Mouse (Mus musculus): ENCODE results near the gene Sprr2i. TPM values are rescaled to one million over a fixed set of nuclear protein-coding genes. Genes with fewer than 3 reads are reported as not detected.

Gene Sprr2i
- polyA plus RNA-seq (2012; ENCODE audit: insufficient read depth, insufficient read length, missing spikeins) = not detected in 2 replicates

DNA sequence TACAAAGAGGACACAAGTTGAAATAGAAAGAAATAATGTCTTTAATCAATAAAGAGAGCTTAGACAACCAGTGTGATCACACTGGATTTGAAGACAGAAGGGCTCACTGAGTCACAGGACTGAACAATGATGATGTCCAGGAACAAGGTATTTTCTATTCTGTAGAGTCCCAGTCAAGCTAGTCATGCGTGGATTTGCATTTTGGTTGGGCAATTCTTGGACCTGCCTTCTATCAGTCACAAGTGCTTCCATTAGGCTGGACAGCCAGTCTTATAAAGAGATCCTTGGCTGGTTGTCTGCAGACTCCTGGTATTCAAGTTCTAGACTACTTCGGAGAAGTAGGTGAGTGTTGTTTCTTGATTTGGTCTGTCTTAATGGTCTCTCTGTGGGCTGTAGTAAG is at the start of gene Sprr2i:
Gene Sprr2i, plus strand, starts transcription at position 301 of the 400 bp plus-strand sequence.
- H3K4me3 ChIP-seq (ENCODE audit: insufficient read depth, low read depth, low read length) = no peak within 1 kb of the TSS
- H3K4me1 ChIP-seq (ENCODE audit: control insufficient read depth, insufficient read depth, insufficient read length, low read length) = no peaks in the 10 kb centered on the region
- H3K27ac ChIP-seq (replicated peaks; ENCODE audit: low read depth, low read length) = no peak within 1 kb of the TSS

DNA sequence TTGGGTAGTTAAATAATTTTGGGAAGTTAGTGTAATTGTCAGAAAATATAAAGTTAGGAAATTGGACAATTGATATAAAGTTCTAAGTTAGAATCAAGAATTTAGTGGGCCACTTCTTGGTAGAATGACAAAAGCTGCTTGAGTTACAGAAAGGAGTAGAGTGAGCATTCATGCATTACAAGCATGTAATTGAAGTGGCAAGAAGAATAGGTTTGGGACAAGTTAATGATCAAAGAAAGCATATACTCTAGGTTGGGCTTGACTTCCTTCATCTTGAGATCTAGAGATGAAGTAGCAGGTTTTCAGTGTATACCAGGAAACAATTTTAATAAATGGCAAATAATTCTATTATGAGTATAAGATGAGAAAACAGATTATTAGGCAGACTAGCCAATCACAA is 46.2 kb upstream of the Sprr2i start:
- H3K4me3 ChIP-seq (ENCODE audit: insufficient read depth, low read depth, low read length) = no peak overlapping the region
- no peaks in the 10 kb centered on the region for H3K4me1 ChIP-seq (ENCODE audit: control insufficient read depth, insufficient read depth, insufficient read length, low read length)
- no peak overlapping the region for H3K27ac ChIP-seq (replicated peaks; ENCODE audit: low read depth, low read length)

DNA sequence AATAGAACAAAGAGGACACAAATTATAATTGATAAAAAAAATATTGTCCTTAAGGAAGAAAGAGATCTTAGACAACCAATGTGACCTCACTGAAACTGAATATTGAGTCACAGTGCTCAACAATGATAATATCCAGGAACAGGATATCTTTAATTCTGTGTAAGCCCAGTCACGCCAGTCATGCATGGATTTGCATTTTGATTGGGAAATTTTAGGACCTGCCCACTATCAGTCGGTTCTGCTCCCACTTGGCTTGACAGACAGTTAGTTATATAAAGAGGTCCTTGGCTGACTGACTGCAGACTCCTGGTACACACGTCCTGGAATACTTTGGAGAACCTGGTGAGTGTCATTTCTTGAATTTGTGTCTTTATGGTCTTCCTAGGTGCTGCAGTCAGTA is 42.9 kb upstream of the Sprr2i start, which contains the start of gene Sprr2f:
Gene Sprr2f, plus strand, starts transcription at position 301 of the 400 bp plus-strand sequence.
- Histone ChIP-seq H3K4me1 (ENCODE audit: control insufficient read depth, insufficient read depth, insufficient read length, low read length) (no peaks in the 10 kb centered on the region), H3K4me3 (ENCODE audit: insufficient read depth, low read depth, low read length) (no peak within 1 kb of the TSS), H3K27ac (replicated peaks; ENCODE audit: low read depth, low read length) (no peak within 1 kb of the TSS)

- no peaks in the 10 kb centered on the region for H3K4me1 ChIP-seq (ENCODE audit: control insufficient read depth, insufficient read depth, insufficient read length, low read length)
- H3K4me3 ChIP-seq (ENCODE audit: insufficient read depth, low read depth, low read length) = no peak overlapping the region
- H3K27ac ChIP-seq (replicated peaks; ENCODE audit: low read depth, low read length) = no peak overlapping the region
Observed at GRCm38 (mm10) chr3:92373613-92374012, 34.2 kb upstream of the Sprr2i start.

DNA sequence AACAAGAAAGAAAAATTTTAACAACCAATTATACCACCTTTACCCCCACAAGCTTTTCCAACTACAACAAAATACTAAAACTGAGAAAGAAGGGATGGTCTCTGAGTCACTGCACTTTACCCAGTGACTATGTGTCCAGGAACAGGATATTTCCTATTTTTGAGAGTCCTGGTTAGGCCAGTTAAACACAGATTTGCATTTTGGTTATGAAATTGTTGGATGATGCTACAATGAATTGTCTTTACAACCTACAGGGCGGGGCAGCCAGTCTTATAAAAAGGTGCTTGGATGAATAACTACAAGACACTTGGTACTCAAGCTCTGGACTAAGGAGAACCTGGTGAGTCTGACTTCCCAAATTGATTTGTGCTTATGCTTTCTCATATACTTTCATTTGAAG is 22.4 kb upstream of the Sprr2i start, which contains the start of gene Sprr2h:
Gene Sprr2h, plus strand, starts transcription at position 301 of the 400 bp plus-strand sequence.
- H3K4me1 ChIP-seq (ENCODE audit: control insufficient read depth, insufficient read depth, insufficient read length, low read length) = no peaks in the 10 kb centered on the region
- no peak within 1 kb of the TSS for H3K4me3 ChIP-seq (ENCODE audit: insufficient read depth, low read depth, low read length)
- H3K27ac ChIP-seq (replicated peaks; ENCODE audit: low read depth, low read length) = no peak within 1 kb of the TSS

DNA sequence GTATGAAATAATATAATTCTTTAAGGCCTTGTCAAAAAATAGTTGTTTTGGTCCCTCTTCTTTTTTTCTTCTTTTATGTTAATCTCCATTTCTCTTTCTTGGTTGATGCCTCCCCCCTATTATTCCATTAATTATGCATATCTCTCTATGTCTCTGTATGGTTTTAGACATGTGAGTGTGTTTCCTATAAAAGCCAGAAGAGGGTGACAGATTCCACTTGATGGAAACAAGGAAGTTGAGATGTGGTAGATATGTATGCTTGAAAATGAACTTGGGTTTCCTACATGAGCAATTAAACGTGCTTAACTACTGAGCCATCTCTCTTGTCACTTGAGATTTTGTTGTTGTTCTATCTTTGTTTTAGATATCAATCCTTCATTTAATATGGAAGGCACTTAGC is 13.5 kb upstream of the Sprr2i start:
- no peak overlapping the region for H3K27ac ChIP-seq (replicated peaks; ENCODE audit: low read depth, low read length)
- no peak overlapping the region for H3K4me3 ChIP-seq (ENCODE audit: insufficient read depth, low read depth, low read length)
- no peaks in the 10 kb centered on the region for H3K4me1 ChIP-seq (ENCODE audit: control insufficient read depth, insufficient read depth, insufficient read length, low read length)

DNA sequence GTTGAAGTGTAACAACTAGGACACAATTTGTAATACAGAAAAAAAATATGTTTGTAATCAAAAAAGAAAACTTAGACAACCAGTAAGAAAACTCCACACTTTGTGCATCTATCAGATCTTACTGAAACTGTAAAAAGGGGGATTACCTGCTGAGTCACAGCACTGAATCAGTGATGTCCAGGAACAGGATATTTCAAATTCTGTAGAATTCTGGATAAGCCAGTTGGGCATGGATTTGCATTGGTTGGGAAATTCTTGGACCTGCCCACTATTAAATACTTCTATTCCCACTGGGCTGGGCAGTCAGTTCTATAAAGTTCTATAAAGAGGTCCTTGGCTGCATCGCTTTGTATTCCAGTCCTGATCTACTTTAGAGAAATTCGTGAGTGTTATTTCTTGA is 10.0 kb downstream of the Sprr2i start, which contains the start of gene Sprr2j-ps:
Gene Sprr2j-ps, plus strand, starts transcription at position 301 of the 400 bp plus-strand sequence.
- Histone ChIP-seq H3K27ac (replicated peaks; ENCODE audit: low read depth, low read length) (no peak within 1 kb of the TSS), H3K4me3 (ENCODE audit: insufficient read depth, low read depth, low read length) (no peak within 1 kb of the TSS), H3K4me1 (ENCODE audit: control insufficient read depth, insufficient read depth, insufficient read length, low read length) (no peaks in the 10 kb centered on the region)

GRCm38 (mm10) chr3:92429323-92429722 is 21.5 kb downstream of the Sprr2i start, which contains the start of gene Gm9774:
TSS of gene Gm9774 (minus strand) at chr3:92429423.
- H3K4me1 ChIP-seq (ENCODE audit: control insufficient read depth, insufficient read depth, insufficient read length, low read length) = no peaks in the 10 kb centered on the region
- H3K27ac ChIP-seq (replicated peaks; ENCODE audit: low read depth, low read length) = no peak within 1 kb of the TSS
- no peak within 1 kb of the TSS for H3K4me3 ChIP-seq (ENCODE audit: insufficient read depth, low read depth, low read length)

DNA sequence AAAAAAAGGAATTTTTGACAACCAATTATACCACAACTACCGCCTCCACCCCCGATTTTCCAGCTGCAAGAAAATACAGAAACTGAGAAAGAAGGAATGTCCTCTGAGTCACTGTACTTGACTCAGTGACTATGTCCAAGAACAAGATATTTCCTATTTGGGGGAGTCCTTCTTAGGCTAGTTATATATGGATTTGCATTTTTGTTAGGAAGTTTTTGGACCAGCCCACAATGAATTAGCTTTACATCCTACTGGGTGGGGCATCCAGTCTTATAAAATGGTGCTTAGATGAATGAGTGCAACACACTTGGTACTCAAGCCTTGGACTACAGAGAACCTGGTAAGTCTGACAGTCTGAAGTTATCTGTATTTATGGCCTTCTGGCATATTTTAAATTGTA is 24.5 kb downstream of the Sprr2i start, which contains the start of gene Sprr2k:
Gene Sprr2k, plus strand, starts transcription at position 301 of the 400 bp plus-strand sequence.
- no peak within 1 kb of the TSS for H3K4me3 ChIP-seq (ENCODE audit: insufficient read depth, low read depth, low read length)
- H3K27ac ChIP-seq (replicated peaks; ENCODE audit: low read depth, low read length) = no peak within 1 kb of the TSS
- no peaks in the 10 kb centered on the region for H3K4me1 ChIP-seq (ENCODE audit: control insufficient read depth, insufficient read depth, insufficient read length, low read length)

DNA sequence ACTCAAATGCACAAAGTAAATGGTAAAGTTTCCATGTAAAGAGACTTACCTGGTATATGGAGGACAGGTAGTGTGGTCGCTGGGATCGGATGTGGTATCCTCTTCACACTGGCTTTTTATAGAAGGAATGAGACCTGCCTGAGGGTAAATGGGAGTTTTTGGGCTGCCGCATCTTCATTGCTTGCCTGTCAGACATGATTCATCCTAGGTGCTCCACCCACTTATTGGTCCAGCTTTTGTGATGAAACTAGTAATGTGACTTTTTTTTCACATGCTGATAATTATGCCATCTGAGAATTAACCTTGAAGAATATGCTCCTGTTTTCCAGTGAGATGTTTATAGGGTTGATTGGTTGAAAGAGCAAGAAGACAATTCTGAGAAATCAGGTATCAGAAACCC is 30.9 kb downstream of the Sprr2i start, which contains the start of gene Sprr1b:
Gene Sprr1b, minus strand, starts transcription at position 101 of the 400 bp plus-strand sequence.
- Histone ChIP-seq H3K4me3 (ENCODE audit: insufficient read depth, low read depth, low read length) (no peak within 1 kb of the TSS), H3K4me1 (ENCODE audit: control insufficient read depth, insufficient read depth, insufficient read length, low read length) (no peaks in the 10 kb centered on the region), H3K27ac (replicated peaks; ENCODE audit: low read depth, low read length) (no peak within 1 kb of the TSS)

GRCm38 (mm10) chr3:92440177-92440576 is 32.4 kb downstream of the Sprr2i start:
- Histone ChIP-seq H3K4me1 (ENCODE audit: control insufficient read depth, insufficient read depth, insufficient read length, low read length) (no peaks in the 10 kb centered on the region), H3K27ac (replicated peaks; ENCODE audit: low read depth, low read length) (no peak overlapping the region), H3K4me3 (ENCODE audit: insufficient read depth, low read depth, low read length) (no peak overlapping the region)

DNA sequence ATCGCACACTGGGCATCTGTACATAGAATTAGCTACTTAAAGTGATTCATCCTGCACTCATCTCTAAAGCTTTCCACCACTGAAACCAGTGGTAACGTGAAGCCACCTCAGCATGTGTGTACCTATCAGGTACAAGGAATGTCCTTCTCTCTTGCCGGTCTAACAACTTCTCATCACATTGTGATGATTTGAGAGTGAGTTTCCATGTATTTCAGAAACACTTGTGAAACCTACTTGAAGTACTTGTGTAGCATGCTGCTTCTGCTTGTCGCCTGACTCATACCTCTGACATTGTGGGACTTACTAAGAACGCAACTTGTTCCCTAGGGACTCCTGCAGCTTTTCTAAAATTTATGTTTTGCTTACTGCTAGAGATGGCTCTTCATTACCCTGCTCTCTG is 47.4 kb downstream of the Sprr2i start:
- H3K4me1 ChIP-seq (ENCODE audit: control insufficient read depth, insufficient read depth, insufficient read length, low read length) = no peaks in the 10 kb centered on the region
- no peak overlapping the region for H3K27ac ChIP-seq (replicated peaks; ENCODE audit: low read depth, low read length)
- no peak overlapping the region for H3K4me3 ChIP-seq (ENCODE audit: insufficient read depth, low read depth, low read length)

DNA sequence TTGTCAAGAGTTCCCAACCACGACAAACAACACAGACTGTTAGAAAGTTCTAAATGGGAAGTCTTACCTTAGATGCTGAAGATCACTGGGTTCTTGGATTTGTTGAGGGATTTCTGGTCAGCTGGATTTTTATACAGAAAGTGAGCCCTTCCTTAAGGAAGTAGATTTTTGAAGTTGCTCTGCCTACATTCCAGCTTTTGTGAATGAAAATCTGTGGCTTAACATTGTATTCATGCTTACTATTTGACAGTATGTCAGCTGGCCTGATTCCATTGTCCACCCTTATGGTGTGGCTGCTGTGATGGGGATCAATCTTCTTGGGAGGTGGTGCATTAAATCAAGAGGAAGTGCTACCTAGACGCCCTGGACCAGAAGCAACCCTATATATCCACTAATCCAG is 50.8 kb downstream of the Sprr2i start, which contains the start of gene Sprr3:
Gene Sprr3, minus strand, starts transcription at position 101 of the 400 bp plus-strand sequence.
- Histone ChIP-seq H3K27ac (replicated peaks; ENCODE audit: low read depth, low read length) (no peak within 1 kb of the TSS), H3K4me1 (ENCODE audit: control insufficient read depth, insufficient read depth, insufficient read length, low read length) (no peaks in the 10 kb centered on the region), H3K4me3 (ENCODE audit: insufficient read depth, low read depth, low read length) (no peak within 1 kb of the TSS)
